Mouse (Mus musculus): ENCODE results near the gene Olfr834. TPM values are rescaled to one million over a fixed set of nuclear protein-coding genes. Genes with fewer than 3 reads are reported as not detected.

Olfr834 gene
- total and polyA plus RNA-seq, 3 experiments = not detected

GRCm38 (mm10) chr9:19032435-19032834, 44.6 kb downstream of the Olfr834 start, which contains the start of gene Olfr835:
Olfr835 (plus strand) TSS chr9:19032735.
- H3K9ac ChIP-seq (ENCODE audit: control insufficient read depth, low read depth, low read length, poor library complexity, severe bottlenecking) = no peak within 1 kb of the TSS
- no peak within 1 kb of the TSS for H3K27ac ChIP-seq (ENCODE audit: control insufficient read depth, low read depth, low read length)
- no peak for DNase-seq (ENCODE audit: low read depth, low spot score)
- H3K4me1 ChIP-seq (ENCODE audit: control insufficient read depth in 1 of 2, insufficient read depth in 2 of 2, low read length in 2 of 2) = no peaks in the 10 kb centered on the region
- no peak within 1 kb of the TSS for H3K4me3 ChIP-seq (ENCODE audit: control insufficient read depth in 1 of 2, insufficient read depth in 1 of 2, low read depth in 2 of 2, low read length in 2 of 2)
- no peaks in the 10 kb centered on the region for H3K79me2 ChIP-seq (ENCODE audit: control insufficient read depth, insufficient read depth, low read length, poor library complexity)
- TF ChIP-seq GABPA (IDR thresholded peaks at IDR 0.05; ENCODE audit: low read depth, low read length) = no peak
- TF ChIP-seq MXI1 (IDR thresholded peaks at IDR 0.05; ENCODE audit: low read depth, low read length) = no peak
- no peak for TF ChIP-seq MEF2A (IDR thresholded peaks at IDR 0.05; ENCODE audit: extremely low read depth, insufficient replicate concordance, low read depth, low read length, poor library complexity, severe bottlenecking)
- TF ChIP-seq MAZ (IDR thresholded peaks at IDR 0.05; ENCODE audit: low read depth, low read length) = no peak
- no peak for TF ChIP-seq SIN3A (IDR thresholded peaks at IDR 0.05; ENCODE audit: low read length)
- TF ChIP-seq SMC3 (IDR thresholded peaks at IDR 0.05; ENCODE audit: low read depth, low read length) = no peak
- TF ChIP-seq ETS1 (IDR thresholded peaks at IDR 0.05; ENCODE audit: low read depth, low read length) = no peak
- no peak for TF ChIP-seq MYC (IDR thresholded peaks at IDR 0.05; ENCODE audit: low read depth, low read length)
- no peak for TF ChIP-seq ZNF384 (IDR thresholded peaks at IDR 0.05; ENCODE audit: low read depth, low read length)
- TF ChIP-seq POLR2A (IDR thresholded peaks at IDR 0.05; ENCODE audit: control insufficient read depth in 1 of 2, insufficient read depth in 1 of 2, low read depth in 1 of 2, low read length in 2 of 2, poor library complexity in 1 of 2) = no peak
- H3K27me3 ChIP-seq (ENCODE audit: control insufficient read depth in 1 of 2, insufficient read depth in 2 of 2, low read length in 2 of 2) = no peaks in the 10 kb centered on the region
- no peaks in the 10 kb centered on the region; the same call in 1 of the 2 replicates for H3K9me3 ChIP-seq (replicated peaks; ENCODE audit: insufficient read depth, low read length)
- H3K36me3 ChIP-seq (ENCODE audit: control insufficient read depth in 1 of 2, insufficient read depth in 2 of 2, low read length in 2 of 2) = no peaks in the 10 kb centered on the region

Other genes starting within 250 kb of the Olfr834 start
- not detected in 2 replicates for gene Olfr24, start 224.0 kb upstream of the Olfr834 start, total RNA-seq (2012; rRNA removed)
- not detected for gene Olfr24, start 224.0 kb upstream of the Olfr834 start, polyA plus RNA-seq (2012; ENCODE audit: insufficient read depth in 1 of 2, insufficient read length in 2 of 2, low read depth in 1 of 2, low replicate concordance in 2 of 2, missing spikeins in 1 of 2)
- not detected in 2 replicates for gene Olfr828, start 168.5 kb upstream of the Olfr834 start, total RNA-seq (2012; rRNA removed)
- gene Olfr828, start 168.5 kb upstream of the Olfr834 start, polyA plus RNA-seq (2012; ENCODE audit: insufficient read depth in 1 of 2, insufficient read length in 2 of 2, low read depth in 1 of 2, low replicate concordance in 2 of 2, missing spikeins in 1 of 2) = not detected
- gene Olfr829, start 133.1 kb upstream of the Olfr834 start, total RNA-seq (2012; rRNA removed) = 0.04 TPM in 1 of 2 replicates, not detected in the other
- gene Olfr829, start 133.1 kb upstream of the Olfr834 start, polyA plus RNA-seq (2012; ENCODE audit: insufficient read depth in 1 of 2, insufficient read length in 2 of 2, low read depth in 1 of 2, low replicate concordance in 2 of 2, missing spikeins in 1 of 2) = not detected
- gene Olfr830, start 113.3 kb upstream of the Olfr834 start, total RNA-seq (2012; rRNA removed) = not detected in 2 replicates
- not detected for gene Olfr830, start 113.3 kb upstream of the Olfr834 start, polyA plus RNA-seq (2012; ENCODE audit: insufficient read depth in 1 of 2, insufficient read length in 2 of 2, low read depth in 1 of 2, low replicate concordance in 2 of 2, missing spikeins in 1 of 2)
- not detected in 2 replicates for gene Olfr832, start 50.9 kb upstream of the Olfr834 start, total RNA-seq (2012; rRNA removed)
- gene Olfr832, start 50.9 kb upstream of the Olfr834 start, polyA plus RNA-seq (2012; ENCODE audit: insufficient read depth in 1 of 2, insufficient read length in 2 of 2, low read depth in 1 of 2, low replicate concordance in 2 of 2, missing spikeins in 1 of 2) = not detected
- not detected in 2 replicates for gene Olfr835, start 44.7 kb downstream of the Olfr834 start, total RNA-seq (2012; rRNA removed)
- not detected for gene Olfr835, start 44.7 kb downstream of the Olfr834 start, polyA plus RNA-seq (2012; ENCODE audit: insufficient read depth in 1 of 2, insufficient read length in 2 of 2, low read depth in 1 of 2, low replicate concordance in 2 of 2, missing spikeins in 1 of 2)
- 0.03 TPM in 1 of 2 replicates, not detected in the other for gene Olfr836, start 132.4 kb downstream of the Olfr834 start, total RNA-seq (2012; rRNA removed)
- not detected for gene Olfr836, start 132.4 kb downstream of the Olfr834 start, polyA plus RNA-seq (2012; ENCODE audit: insufficient read depth in 1 of 2, insufficient read length in 2 of 2, low read depth in 1 of 2, low replicate concordance in 2 of 2, missing spikeins in 1 of 2)
- gene Olfr837, start 148.3 kb downstream of the Olfr834 start, total RNA-seq (2012; rRNA removed) = not detected in 2 replicates
- not detected for gene Olfr837, start 148.3 kb downstream of the Olfr834 start, polyA plus RNA-seq (2012; ENCODE audit: insufficient read depth in 1 of 2, insufficient read length in 2 of 2, low read depth in 1 of 2, low replicate concordance in 2 of 2, missing spikeins in 1 of 2)
- gene Olfr839-ps1, start 189.3 kb downstream of the Olfr834 start, total RNA-seq (2012; rRNA removed) = not detected in 2 replicates
- gene Olfr839-ps1, start 189.3 kb downstream of the Olfr834 start, polyA plus RNA-seq (2012; ENCODE audit: insufficient read depth in 1 of 2, insufficient read length in 2 of 2, low read depth in 1 of 2, low replicate concordance in 2 of 2, missing spikeins in 1 of 2) = not detected